Mouse (Mus musculus): Measurements from ENCODE around the gene Slc35b2.

DNA sequence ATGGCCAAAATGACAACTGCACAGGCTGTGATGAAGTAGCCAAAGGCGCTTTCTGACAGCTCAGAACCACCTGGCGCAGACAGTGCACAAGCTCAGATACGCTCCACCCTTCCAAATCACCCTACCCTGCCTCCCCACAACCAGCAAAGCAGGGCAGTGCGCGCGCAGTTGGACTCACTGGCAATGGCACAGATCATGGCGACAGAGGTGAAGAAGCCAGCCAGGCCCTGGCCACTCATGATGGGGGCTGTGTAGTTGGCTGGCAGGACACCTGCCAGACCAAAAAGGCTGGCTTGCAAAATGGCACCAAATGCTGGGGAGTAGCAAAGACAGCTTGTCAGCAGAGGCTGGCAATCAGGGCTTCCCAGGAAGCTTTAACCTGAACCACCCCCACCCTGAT, 25.6 kb downstream of the Slc35b2 start:
- TF ChIP-seq CTCF (IDR thresholded peaks at IDR 0.05; ENCODE audit: low read depth, low read length) (no peak), POLR2A (IDR thresholded peaks at IDR 0.05; ENCODE audit: borderline replicate concordance, low read depth, low read length) (no peak)

Data from bone marrow macrophage, adult 2 months (primary cell).